Mouse (Mus musculus): ENCODE results near the gene Trim31. TPM values are rescaled to one million over a fixed set of nuclear protein-coding genes. Genes with fewer than 3 reads are reported as not detected.
A peak's percentile ranks its signal among the peaks of the same experiment; 100 is the strongest.

Trim31 gene
- polyA plus RNA-seq, 1 experiment from 2014 or later: not detected

DNA sequence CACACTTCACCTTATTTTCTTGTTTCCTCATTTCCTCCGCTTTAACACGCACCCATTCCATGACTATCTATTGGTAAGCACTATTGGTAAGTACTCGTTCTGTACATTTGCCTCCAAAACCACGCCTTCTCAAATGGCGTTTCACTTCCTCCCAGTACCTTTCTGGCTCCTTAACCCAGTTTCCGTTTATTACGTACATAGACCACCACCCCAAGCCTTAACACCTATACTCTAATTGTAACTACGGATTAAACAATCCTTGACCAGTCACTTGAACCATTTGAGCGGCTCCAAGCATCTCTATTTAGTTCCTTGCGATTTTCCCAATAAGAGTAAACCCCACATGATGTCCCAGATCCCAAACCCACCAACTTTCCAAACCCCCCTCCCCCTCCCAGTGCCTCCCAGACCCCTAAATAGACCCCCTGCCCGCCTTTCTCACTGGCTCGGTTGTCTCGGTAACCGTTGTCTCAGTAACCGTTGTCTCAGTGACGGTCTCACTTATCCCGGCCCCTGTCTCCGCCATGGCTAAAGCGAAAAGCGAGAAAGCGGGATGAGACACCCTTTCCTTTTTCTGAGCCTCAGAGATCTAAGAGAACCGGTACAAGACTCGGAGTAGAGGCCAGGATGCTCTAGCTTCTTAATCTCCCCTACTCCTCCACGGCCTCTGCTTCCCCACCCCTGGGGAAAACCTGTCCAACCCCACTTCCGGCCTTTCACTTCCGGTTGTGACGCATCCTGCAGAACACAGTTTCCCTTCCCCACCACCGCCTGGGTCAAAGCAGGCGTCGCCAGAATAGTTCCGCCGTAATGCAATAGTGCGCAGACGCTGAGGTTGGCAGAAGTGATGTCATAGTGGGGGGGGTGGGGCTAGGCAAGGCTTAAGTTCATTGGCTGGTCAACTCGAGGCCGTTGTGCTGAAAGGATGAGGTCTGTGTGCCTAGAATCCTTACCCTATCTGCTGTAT lies 53.3 kb downstream of the Trim31 start, which contains the start of gene Ppp1r11:
Ppp1r11 (minus strand) TSS at position 761 of the 967 bp plus-strand sequence.
- H3K9ac ChIP-seq (replicated peaks): peak within 1 kb of the TSS; percentile 67
- H3K36me3 ChIP-seq: peaks cover 19% of the 10 kb centered on the region
- H3K9me3 ChIP-seq: no peaks in the 10 kb centered on the region
- H3K4me3 ChIP-seq: peak within 1 kb of the TSS; percentile 54
- H3K4me1 ChIP-seq: peaks cover 15% of the 10 kb centered on the region
- WGBS: 2% methylated on average over 36 of the region's 36 CpGs
- H3K27me3 ChIP-seq: peaks cover 3% of the 10 kb centered on the region; the same call in 1 of the 2 replicates
- peak within 1 kb of the TSS; percentile 84 for H3K27ac ChIP-seq (replicated peaks)
- peak within 1 kb of the TSS; percentile 63 for H3K4me2 ChIP-seq (replicated peaks)
- ATAC-seq (ENCODE audit: low FRiP score, low read depth): peak; percentile 95

DNA sequence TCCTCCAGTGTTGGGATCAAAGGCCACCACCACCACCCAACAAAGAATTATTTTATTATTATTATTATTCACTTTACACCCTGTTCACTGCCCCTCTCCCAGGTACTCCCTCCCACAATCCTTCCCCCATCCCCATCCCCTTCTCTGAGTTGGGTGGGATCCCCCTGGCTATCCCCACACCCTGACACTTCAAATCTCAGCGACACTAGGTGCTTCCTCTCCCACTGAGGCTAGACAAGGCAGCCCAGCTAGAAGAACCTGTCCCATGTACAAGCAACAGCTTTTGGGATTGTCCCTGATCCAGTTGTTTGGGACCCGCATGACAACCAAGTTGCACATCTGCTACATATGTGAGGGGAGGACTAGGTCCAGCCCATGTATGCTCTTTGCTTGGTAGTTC lies 54.7 kb downstream of the Trim31 start:
- 90% methylated on average over 2 of the region's 2 CpGs for WGBS
- Histone ChIP-seq H3K27me3 (no peaks in the 10 kb centered on the region), H3K9ac (replicated peaks) (no peak overlapping the region), H3K9me3 (no peaks in the 10 kb centered on the region), H3K4me3 (no peak overlapping the region), H3K36me3 (peaks cover 19% of the 10 kb centered on the region), H3K4me1 (peaks cover 17% of the 10 kb centered on the region), H3K27ac (replicated peaks) (no peak overlapping the region), H3K4me2 (replicated peaks) (no peak overlapping the region)
- ATAC-seq (ENCODE audit: low FRiP score, low read depth): no peak

DNA sequence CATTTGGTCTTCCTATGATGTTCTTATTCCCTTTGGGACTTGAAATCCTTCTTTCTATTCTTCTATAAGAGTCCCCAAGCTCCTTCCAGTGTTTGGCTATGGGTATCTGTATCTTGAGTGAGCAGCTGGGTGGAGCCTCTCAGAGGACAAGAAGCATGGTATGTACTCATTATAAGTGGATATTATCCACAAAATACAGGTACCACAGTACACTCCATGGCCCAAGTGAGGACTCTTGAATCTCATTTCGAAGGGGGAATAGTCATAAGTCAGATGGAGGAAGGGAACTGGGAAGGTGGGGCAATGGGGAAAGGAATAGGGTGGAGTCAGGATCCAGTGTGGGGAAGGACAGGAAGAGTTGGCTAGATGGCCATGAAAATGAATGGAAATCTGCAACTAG lies 55.1 kb downstream of the Trim31 start:
- Histone ChIP-seq H3K4me2 (replicated peaks) (no peak overlapping the region), H3K4me1 (peaks cover 16% of the 10 kb centered on the region), H3K27me3 (no peaks in the 10 kb centered on the region), H3K9me3 (no peaks in the 10 kb centered on the region), H3K27ac (replicated peaks) (no peak overlapping the region), H3K4me3 (no peak overlapping the region), H3K36me3 (peaks cover 19% of the 10 kb centered on the region), H3K9ac (replicated peaks) (no peak overlapping the region)
- 100% methylated on average over 1 of the region's 1 CpGs for WGBS
- no peak for ATAC-seq (ENCODE audit: low FRiP score, low read depth)

DNA sequence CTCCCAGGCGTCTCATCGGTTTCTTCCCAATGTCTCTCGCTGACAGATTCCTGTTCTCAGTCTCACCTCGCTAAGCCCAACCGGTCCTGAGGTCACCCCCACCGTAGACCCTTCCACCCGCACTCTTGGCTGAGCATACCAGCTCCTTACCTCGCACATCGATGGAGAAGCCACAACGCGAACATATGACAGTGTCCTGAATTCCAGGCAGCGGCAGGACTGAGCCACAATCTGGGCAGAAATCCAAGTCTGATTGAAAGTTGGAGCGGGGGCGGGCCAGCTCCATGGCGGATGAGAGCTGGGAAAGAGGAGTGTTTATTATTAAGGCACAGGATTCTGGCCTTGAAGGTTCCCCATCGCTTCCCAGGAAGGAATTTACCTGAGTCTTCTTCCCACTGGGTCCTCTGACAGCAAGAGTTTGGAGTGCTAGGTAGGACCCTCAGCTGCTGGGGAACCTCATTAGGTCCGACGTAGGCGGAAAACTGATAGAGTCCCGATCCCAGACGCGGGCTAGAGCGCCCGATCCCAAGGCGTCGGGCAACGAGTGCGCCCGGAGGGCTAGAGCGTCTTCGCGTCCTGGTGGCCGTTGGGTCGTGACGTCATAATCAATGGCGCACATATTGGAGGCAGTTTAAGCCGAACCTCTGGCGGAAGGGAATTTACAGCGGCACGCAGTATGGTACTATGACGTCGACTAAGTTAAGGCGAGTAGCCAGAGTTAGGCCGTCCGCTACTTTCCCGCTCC lies 60.3 kb downstream of the Trim31 start, which contains the start of the genes Znrd1 and Znrd1as:
Znrd1 (minus strand) TSS at position 561 of the 745 bp plus-strand sequence.
Znrd1as (plus strand) TSS at position 594 of the 745 bp plus-strand sequence.
- peak; percentile 98 for ATAC-seq (ENCODE audit: low FRiP score, low read depth)
- peak within 1 kb of the TSS; percentile 64 for H3K4me3 ChIP-seq
- peak within 1 kb of the TSS; percentile 64 for H3K27ac ChIP-seq (replicated peaks)
- H3K9me3 ChIP-seq: no peaks in the 10 kb centered on the region
- H3K4me1 ChIP-seq: peaks cover 17% of the 10 kb centered on the region
- H3K36me3 ChIP-seq: 0 out of 2 replicates have a peak, but pooled peaks cover 7% of the 10 kb centered on the region
- H3K9ac ChIP-seq (replicated peaks): peak within 1 kb of the TSS; percentile 78
- H3K27me3 ChIP-seq: no peaks in the 10 kb centered on the region
- H3K4me2 ChIP-seq (replicated peaks): peak within 1 kb of the TSS; percentile 79
- under 1% methylated on average over 46 of the region's 46 CpGs for WGBS

DNA sequence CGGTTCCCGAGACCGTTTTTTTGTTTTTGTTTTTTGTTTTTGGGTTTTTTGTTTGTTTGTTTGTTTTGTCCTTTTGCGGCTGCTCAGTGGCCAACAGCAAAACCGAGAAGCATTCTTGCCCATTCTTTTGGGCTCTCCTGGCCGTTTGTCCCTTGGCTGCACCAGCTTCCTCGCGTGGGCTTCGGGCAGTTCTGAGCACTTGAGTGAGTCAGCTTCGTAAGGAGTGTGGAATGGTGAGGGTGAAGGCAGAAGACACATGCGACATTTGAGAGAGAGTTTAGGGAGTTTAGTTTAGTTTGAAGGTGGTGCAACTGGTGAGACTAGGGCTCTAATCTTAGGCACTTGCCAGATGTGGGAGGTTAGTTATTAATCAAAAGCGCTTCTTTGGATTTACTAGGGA lies 61.0 kb downstream of the Trim31 start:
- Histone ChIP-seq H3K27me3 (no peaks in the 10 kb centered on the region), H3K36me3 (0 out of 2 replicates have a peak, but pooled peaks cover 7% of the 10 kb centered on the region), H3K27ac (replicated peaks) (no peak overlapping the region), H3K4me1 (peaks cover 17% of the 10 kb centered on the region), H3K9me3 (no peaks in the 10 kb centered on the region), H3K9ac (replicated peaks) (peak overlapping the region; percentile 78), H3K4me2 (replicated peaks) (peak overlapping the region; percentile 79), H3K4me3 (peak overlapping the region; percentile 64)
- peak; percentile 10; the same call in 1 of the 2 replicates for ATAC-seq (ENCODE audit: low FRiP score, low read depth)
- WGBS: 10% methylated on average over 12 of the region's 12 CpGs

Other genes with a start within 250 kb of the Trim31 start
- not detected in 2 replicates for gene H2-M1, start 225.9 kb upstream of the Trim31 start, polyA plus RNA-seq (2016; fragmentation: Nextera tagmentation; extraction: Ambion mirVana)
- gene H2-M10.5, start 125.2 kb upstream of the Trim31 start, polyA plus RNA-seq (2016; fragmentation: Nextera tagmentation; extraction: Ambion mirVana): not detected in 2 replicates
- gene H2-M10.6, start 85.9 kb upstream of the Trim31 start, polyA plus RNA-seq (2016; fragmentation: Nextera tagmentation; extraction: Ambion mirVana): not detected in 2 replicates
- 48.9 and 49.0 TPM in 2 replicates for gene Trim26, start 61.0 kb upstream of the Trim31 start, polyA plus RNA-seq (2016; fragmentation: Nextera tagmentation; extraction: Ambion mirVana)
- 0.21 and 0.56 TPM in 2 replicates for gene Trim15, start 30.9 kb upstream of the Trim31 start, polyA plus RNA-seq (2016; fragmentation: Nextera tagmentation; extraction: Ambion mirVana)
- gene Trim10, start 28.5 kb upstream of the Trim31 start, polyA plus RNA-seq (2016; fragmentation: Nextera tagmentation; extraction: Ambion mirVana): 6.2 and 7.3 TPM in 2 replicates
- gene Trim40, start 8.0 kb upstream of the Trim31 start, polyA plus RNA-seq (2016; fragmentation: Nextera tagmentation; extraction: Ambion mirVana): not detected in 2 replicates
- gene Rnf39, start 44.8 kb downstream of the Trim31 start, polyA plus RNA-seq (2016; fragmentation: Nextera tagmentation; extraction: Ambion mirVana): 0.63 TPM in 2 replicates
- 143 and 153 TPM in 2 replicates for gene Ppp1r11, start 53.6 kb downstream of the Trim31 start, polyA plus RNA-seq (2016; fragmentation: Nextera tagmentation; extraction: Ambion mirVana)
- 75.9 and 78.4 TPM in 2 replicates for gene Znrd1, start 60.4 kb downstream of the Trim31 start, polyA plus RNA-seq (2016; fragmentation: Nextera tagmentation; extraction: Ambion mirVana)
- gene Znrd1as, start 60.5 kb downstream of the Trim31 start, polyA plus RNA-seq (2016; fragmentation: Nextera tagmentation; extraction: Ambion mirVana): 7.3 and 7.6 TPM in 2 replicates
- 0.28 and 0.37 TPM in 2 replicates for gene 2410137M14Rik, start 83.1 kb downstream of the Trim31 start, polyA plus RNA-seq (2016; fragmentation: Nextera tagmentation; extraction: Ambion mirVana)
- gene H2-M5, start 91.4 kb downstream of the Trim31 start, polyA plus RNA-seq (2016; fragmentation: Nextera tagmentation; extraction: Ambion mirVana): 2.4 and 2.9 TPM in 2 replicates
- gene Zfp57, start 103.0 kb downstream of the Trim31 start, polyA plus RNA-seq (2016; fragmentation: Nextera tagmentation; extraction: Ambion mirVana): 175 and 190 TPM in 2 replicates
- gene Mog, start 125.3 kb downstream of the Trim31 start, polyA plus RNA-seq (2016; fragmentation: Nextera tagmentation; extraction: Ambion mirVana): 0.68 and 0.96 TPM in 2 replicates
- gene Gabbr1, start 147.8 kb downstream of the Trim31 start, polyA plus RNA-seq (2016; fragmentation: Nextera tagmentation; extraction: Ambion mirVana): 33.4 and 35.9 TPM in 2 replicates
- gene Olfr90, start 190.4 kb downstream of the Trim31 start, polyA plus RNA-seq (2016; fragmentation: Nextera tagmentation; extraction: Ambion mirVana): 0.14 TPM in 1 of 2 replicates, not detected in the other
- not detected in 2 replicates for gene Olfr91, start 200.2 kb downstream of the Trim31 start, polyA plus RNA-seq (2016; fragmentation: Nextera tagmentation; extraction: Ambion mirVana)
- gene Olfr92, start 222.0 kb downstream of the Trim31 start, polyA plus RNA-seq (2016; fragmentation: Nextera tagmentation; extraction: Ambion mirVana): not detected in 2 replicates

Data from midbrain, embryonic 12.5 days (tissue).